Mouse (Mus musculus) testis, adult 2 months (tissue): ENCODE data around the gene Mgea5.

Source experiments
- CTCF ChIP-seq: fragments of 200-500 bp; IDR thresholded peaks from 2 replicates; pipeline ENCODE4 v1.5.1; 2012; ENCODE audit warnings: low read depth, mild to moderate bottlenecking, inconsistent platforms, low read length, moderate library complexity; ENCODE audit not compliant: control insufficient read depth, insufficient read depth, insufficient replicate concordance
- POLR2A ChIP-seq: fragments of 200-500 bp; IDR thresholded peaks from 2 replicates; pipeline ENCODE4 v1.6.1; 2012; ENCODE audit warnings: low read depth, mild to moderate bottlenecking, inconsistent platforms, low read length, moderate library complexity; ENCODE audit not compliant: control insufficient read depth

DNA sequence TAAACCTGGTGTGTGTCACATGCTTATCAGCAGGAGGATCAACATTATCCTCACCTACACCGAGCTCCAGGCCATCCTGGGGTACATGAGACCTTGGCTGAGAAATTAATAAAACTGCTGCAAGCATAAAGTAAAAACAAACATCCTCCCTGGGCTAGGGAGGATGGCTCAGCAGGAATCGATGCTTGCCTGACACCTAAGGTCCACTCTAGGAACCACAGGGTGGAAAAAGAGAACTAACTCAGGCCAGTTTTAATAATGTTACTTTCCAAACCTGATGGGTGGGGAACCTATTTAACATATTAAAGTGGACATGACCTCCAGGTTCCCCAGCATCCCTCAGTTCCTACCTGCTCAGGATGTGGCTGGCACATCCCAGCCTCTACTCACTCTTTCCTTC, 47.0 kb upstream of the Mgea5 start:
- TF ChIP-seq CTCF (no peak; the same call in 1 of the 2 replicates), POLR2A (no peak)
